Mouse (Mus musculus) liver, adult 2 months (tissue): ENCODE measurements around the gene Mrpl34. TPM values are rescaled to one million over a fixed set of nuclear protein-coding genes. Genes with fewer than 3 reads are reported as not detected.
"Not testable (repeated sequence)": the region's sequence is repeated elsewhere in the genome, so short reads cannot be mapped to it uniquely, and the experiment has no call there.

Source experiments
- DNase-seq: peaks from one replicate; pipeline ENCODE4 v3.0.0-alpha.2; 2011; ENCODE audit warnings: low read depth, low spot score; ENCODE audit errors: extremely low read depth
- H3K27ac ChIP-seq: fragments of 200-500 bp; replicated peaks from 2 replicates; pipeline ENCODE4 v1.5.1; 2012; ENCODE audit warnings: low read depth, mild to moderate bottlenecking, control low read depth, inconsistent platforms, low read length; ENCODE audit not compliant: insufficient read depth
- H3K27me3 ChIP-seq: fragments of 200-500 bp; 2 replicates; pipeline ENCODE4 v1.6.1; 2012; ENCODE audit warnings: mild to moderate bottlenecking, moderate library complexity, low read length, inconsistent platforms; ENCODE audit not compliant: control insufficient read depth, insufficient read depth
- H3K36me3 ChIP-seq: fragments of 200-500 bp; 2 replicates; pipeline ENCODE4 v1.6.1; 2012; ENCODE audit warnings: low read length, inconsistent platforms; ENCODE audit not compliant: control insufficient read depth, insufficient read depth
- H3K4me1 ChIP-seq: fragments of 200-500 bp; 2 replicates; pipeline ENCODE4 v1.6.1; 2011; ENCODE audit warnings: low read length; ENCODE audit not compliant: control insufficient read depth, insufficient read depth
- H3K4me3 ChIP-seq: fragments of 200-500 bp; 2 replicates; pipeline ENCODE4 v1.5.1; 2011; ENCODE audit warnings: low read depth, mild to moderate bottlenecking, control low read depth, low read length, moderate library complexity; ENCODE audit not compliant: insufficient read depth
- H3K79me2 ChIP-seq: fragments of 200-500 bp; 2 replicates; pipeline ENCODE4 v1.6.1; 2012; ENCODE audit warnings: inconsistent platforms, mild to moderate bottlenecking, low read length, moderate library complexity; ENCODE audit not compliant: control insufficient read depth, insufficient read depth
- H3K9ac ChIP-seq: fragments of 200-500 bp; 2 replicates; pipeline ENCODE4 v1.6.1; 2012; ENCODE audit warnings: low read depth, mild to moderate bottlenecking, control low read depth, inconsistent platforms, low read length
- CTCF ChIP-seq: fragments of 200-500 bp; IDR thresholded peaks from 2 replicates; pipeline ENCODE4 v1.5.1; 2011; ENCODE audit warnings: low read depth, low read length, control low read depth
- POLR2A ChIP-seq: fragments of 200-500 bp; IDR thresholded peaks from 2 replicates; pipeline ENCODE4 v1.6.1; 2011; ENCODE audit warnings: low read length, control low read depth; ENCODE audit not compliant: insufficient read depth; ENCODE audit errors: extremely low read depth
- WGBS: fragments of 180-500 bp; shearing (Covaris S2); methylation state at CpG from one replicate; pipeline ENCODE4 v1.1.7; 2018; 5-methylcytosine and 5-hydroxymethylcytosine counted together
- polyA plus RNA-seq: library from polyadenylated mRNA; depleted of rRNA; stranded (reverse); fragments of >200 nt; gene quantifications from 2 replicates; pipeline ENCODE4 v1.2.3, GENCODE M21; 2012; rRNA removed
- total RNA-seq: library from RNA; depleted of rRNA; stranded (reverse); fragments of >200 nt; gene quantifications from 2 replicates; pipeline ENCODE4 v1.2.3, GENCODE M21; 2014; rRNA removed

Mrpl34 gene
- total RNA-seq, result 35.1 and 48.2 TPM in 2 replicates
- polyA plus RNA-seq, result 104 and 123 TPM in 2 replicates

DNA sequence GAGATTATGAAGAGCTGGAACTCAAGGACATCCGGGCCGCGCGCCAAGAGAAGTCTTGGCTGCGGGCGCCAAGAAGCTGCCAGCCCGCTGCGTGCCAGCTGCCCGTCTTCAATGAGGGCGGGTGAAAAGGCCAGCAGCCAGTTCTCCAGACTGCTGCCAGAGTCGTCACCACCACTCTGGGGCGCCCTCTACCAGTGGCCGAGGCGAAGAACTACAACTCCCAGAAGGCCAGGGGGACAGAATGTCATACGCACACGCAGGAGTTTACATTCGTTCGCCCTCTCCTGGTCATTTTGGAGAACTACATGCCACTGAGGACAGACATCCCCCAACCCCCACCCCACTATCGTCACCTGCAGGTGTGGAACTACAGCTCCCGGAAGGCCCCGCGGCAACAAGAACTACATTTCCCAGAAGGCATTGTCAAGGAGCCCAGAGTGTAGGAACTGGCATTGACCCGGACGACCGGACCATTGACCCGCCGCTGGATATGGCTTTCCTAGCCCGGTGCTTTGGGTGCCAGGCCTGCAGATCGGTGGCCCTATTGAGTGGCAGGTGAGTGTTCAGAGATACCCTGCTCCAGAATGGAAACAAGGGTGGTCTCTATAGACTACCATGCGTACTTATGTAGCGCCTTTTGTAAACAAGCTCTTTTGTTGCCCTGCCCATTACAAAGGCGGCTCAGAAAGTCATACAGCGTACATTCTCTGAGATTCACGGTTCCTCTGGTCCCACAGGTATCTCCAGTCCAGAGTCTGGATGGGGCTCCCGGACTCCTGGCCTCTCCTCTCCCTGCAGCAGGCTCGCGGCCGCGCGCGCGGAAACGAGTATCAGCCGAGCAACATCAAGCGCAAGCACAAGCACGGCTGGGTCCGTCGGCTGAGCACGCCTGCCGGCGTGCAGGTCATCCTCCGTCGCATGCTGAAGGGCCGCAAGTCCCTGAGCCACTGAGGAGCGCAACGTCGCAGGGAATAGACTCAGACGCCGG, at the start of gene Mrpl34:
Gene Mrpl34 (plus strand): TSS at position 447 of the 988 bp plus-strand sequence.
- WGBS, result 1% methylated on average over 59 of the region's 59 CpGs
- peak within 1 kb of the TSS; percentile 79 for H3K4me3 ChIP-seq
- H3K4me1 ChIP-seq, result peaks cover 17% of the 10 kb centered on the region
- peak within 1 kb of the TSS; percentile 83 for H3K9ac ChIP-seq
- H3K36me3 ChIP-seq, result no peaks in the 10 kb centered on the region
- peaks cover 8% of the 10 kb centered on the region; the same call in 1 of the 2 replicates for H3K79me2 ChIP-seq
- peak within 1 kb of the TSS; percentile 92 for H3K27ac ChIP-seq
- peak; percentile 100 for DNase-seq
- H3K27me3 ChIP-seq, result no peaks in the 10 kb centered on the region
- peak; percentile 78 for TF ChIP-seq CTCF
- peak; percentile 77 for TF ChIP-seq POLR2A

DNA sequence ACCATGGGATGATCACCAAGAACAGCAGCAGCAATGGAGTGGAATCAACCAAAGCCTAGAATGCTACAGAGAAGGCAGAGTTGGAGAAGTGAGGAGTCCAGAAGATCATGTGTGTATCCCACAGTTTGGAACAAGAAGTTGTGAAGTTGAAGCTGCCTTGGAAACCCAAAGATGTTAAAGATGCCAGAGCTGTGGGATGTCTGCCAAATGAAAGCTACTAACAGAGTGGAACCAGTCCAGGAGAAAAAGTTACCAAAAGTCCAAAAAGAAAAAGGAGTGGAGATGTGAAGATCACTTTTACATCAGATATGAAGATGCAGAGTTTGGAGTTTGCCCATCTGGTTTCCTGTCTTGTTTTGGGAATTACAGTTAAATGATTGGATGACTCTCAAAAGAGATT, 42.6 kb upstream of the Mrpl34 start:
- H3K36me3 ChIP-seq, result no peaks in the 10 kb centered on the region
- peaks cover 1% of the 10 kb centered on the region; the same call in 1 of the 2 replicates for H3K4me1 ChIP-seq
- H3K27ac ChIP-seq, result no peak overlapping the region
- peak; percentile 18 for DNase-seq
- no peaks in the 10 kb centered on the region for H3K27me3 ChIP-seq
- H3K79me2 ChIP-seq, result no peaks in the 10 kb centered on the region
- no peak overlapping the region for H3K9ac ChIP-seq
- no peak for TF ChIP-seq POLR2A
- TF ChIP-seq CTCF, result no peak
- H3K4me3 ChIP-seq, result no peak overlapping the region

DNA sequence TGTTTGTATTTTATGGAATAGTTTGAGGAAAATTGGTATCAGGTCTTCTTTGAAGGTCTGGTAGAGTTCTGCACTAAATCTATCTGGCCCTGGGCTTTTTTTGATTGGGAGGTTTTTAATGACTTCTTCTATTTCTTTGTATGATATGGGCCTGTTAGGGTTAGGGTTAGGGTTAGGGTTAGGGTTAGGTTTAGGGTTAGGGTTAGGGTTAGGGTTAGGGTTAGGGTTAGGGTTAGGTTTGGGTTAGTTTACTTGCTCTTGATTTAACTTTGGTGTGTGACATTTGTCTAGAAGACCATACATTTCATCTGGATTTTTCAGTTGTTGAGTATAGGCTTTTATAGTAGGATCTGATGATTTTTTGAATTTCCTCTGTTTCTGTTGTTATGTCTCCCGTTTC, 31.8 kb upstream of the Mrpl34 start:
- H3K27me3 ChIP-seq, H3K27ac ChIP-seq, H3K9ac ChIP-seq, H3K4me1 ChIP-seq, DNase-seq, H3K79me2 ChIP-seq, H3K4me3 ChIP-seq, H3K36me3 ChIP-seq: not testable (repeated sequence)
- 85% methylated on average over 1 of the region's 1 CpGs for WGBS

DNA sequence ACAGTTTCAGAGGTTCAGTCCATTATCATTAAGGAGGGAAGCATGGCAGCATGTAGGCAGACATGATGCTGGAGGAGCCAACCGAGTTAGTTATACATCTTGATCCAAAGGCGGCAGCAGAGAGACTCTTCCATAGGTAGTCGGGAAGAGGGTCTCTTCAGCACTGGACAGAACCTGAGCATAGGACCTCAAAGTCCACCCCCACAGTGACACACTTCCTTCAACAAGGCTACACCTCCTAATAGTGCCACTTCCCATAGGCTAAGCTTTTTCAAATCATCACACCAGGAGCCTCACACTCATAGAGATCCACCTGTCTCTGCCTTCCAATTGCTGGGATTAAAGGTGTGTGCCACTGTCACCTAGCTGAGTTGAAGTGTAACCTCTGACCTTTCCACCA, 27.7 kb upstream of the Mrpl34 start:
- Histone ChIP-seq H3K36me3 (no peaks in the 10 kb centered on the region), H3K4me1 (no peaks in the 10 kb centered on the region), H3K27ac (no peak overlapping the region), H3K27me3 (no peaks in the 10 kb centered on the region), H3K9ac (no peak overlapping the region), H3K4me3 (no peak overlapping the region), H3K79me2 (no peaks in the 10 kb centered on the region)
- TF ChIP-seq CTCF (no peak), POLR2A (no peak)
- no peak for DNase-seq
- WGBS, result 55% methylated on average over 3 of the region's 3 CpGs

DNA sequence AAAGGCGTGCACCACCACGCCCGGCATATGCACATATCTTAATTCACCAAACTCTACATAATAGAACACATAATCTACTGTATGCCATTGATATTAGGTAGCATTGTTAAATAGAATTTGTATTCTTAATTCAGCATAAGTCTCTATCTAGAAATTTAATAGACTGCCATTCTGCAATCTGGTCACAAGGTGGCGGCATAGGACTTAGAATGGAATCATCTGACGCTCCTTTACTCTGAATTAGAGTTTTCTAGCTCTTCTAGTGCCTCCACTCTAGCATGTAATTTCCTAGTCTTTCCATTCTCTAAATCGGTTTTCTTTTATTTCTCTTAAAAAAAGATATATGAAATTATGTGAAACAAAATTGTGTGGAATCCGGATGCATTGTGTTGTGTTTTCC, 23.4 kb upstream of the Mrpl34 start:
- peak; percentile 53 for DNase-seq
- WGBS, result under 1% methylated on average over 7 of the region's 7 CpGs
- no peaks in the 10 kb centered on the region for H3K27me3 ChIP-seq

DNA sequence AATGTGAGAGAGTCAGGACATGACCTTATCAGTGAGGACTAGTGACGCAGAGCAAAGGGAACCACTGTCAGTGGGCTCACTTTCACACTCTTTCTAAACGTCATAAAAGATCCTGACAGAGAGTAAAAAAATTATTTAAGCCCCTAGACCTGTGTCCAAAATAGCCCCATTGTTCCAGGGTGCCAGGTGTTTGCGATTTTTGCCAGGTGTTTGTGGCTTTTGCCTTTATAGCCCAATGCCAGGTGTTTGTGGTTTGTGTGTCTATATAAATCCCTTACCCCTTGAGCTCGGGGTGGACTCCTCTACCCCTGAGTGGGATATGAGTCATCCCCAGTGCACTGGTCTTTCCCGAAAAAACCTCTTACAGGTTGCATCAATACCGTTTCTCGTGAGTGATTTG, 19.7 kb upstream of the Mrpl34 start:
- DNase-seq, result no peak
- no peaks in the 10 kb centered on the region for H3K79me2 ChIP-seq
- no peak overlapping the region for H3K9ac ChIP-seq
- TF ChIP-seq CTCF (no peak), POLR2A (no peak)
- H3K4me1 ChIP-seq, result no peaks in the 10 kb centered on the region
- H3K27me3 ChIP-seq, result no peaks in the 10 kb centered on the region
- no peak overlapping the region for H3K27ac ChIP-seq
- no peak overlapping the region for H3K4me3 ChIP-seq
- H3K36me3 ChIP-seq, result no peaks in the 10 kb centered on the region
- WGBS, result 76% methylated on average over 7 of the region's 7 CpGs

More for the DNA sequence above, 23.4 kb upstream of the Mrpl34 start:
- Histone ChIP-seq H3K4me1 (no peaks in the 10 kb centered on the region), H3K27ac (no peak overlapping the region), H3K4me3 (no peak overlapping the region), H3K36me3 (no peaks in the 10 kb centered on the region), H3K79me2 (no peaks in the 10 kb centered on the region), H3K9ac (no peak overlapping the region)
- TF ChIP-seq POLR2A, result no peak
- peak; percentile 53 for TF ChIP-seq CTCF
